Mouse (Mus musculus): ENCODE measurements around the gene Cacna2d3. TPM values are rescaled to one million over a fixed set of nuclear protein-coding genes. Genes with fewer than 3 reads are reported as not detected.

The Cacna2d3 gene
- polyA plus RNA-seq, 1 experiment from 2014 or later, result 0.16 TPM

- WGBS (ENCODE audit: insufficient replicate concordance), result 64% methylated on average over 5 of the region's 5 CpGs
- ATAC-seq (ENCODE audit: low read depth) (no peak), DNase-seq (no peak)
- Histone ChIP-seq H3K9ac (no peak overlapping the region), H3K36me3 (no peaks in the 10 kb centered on the region), H3K4me3 (replicated peaks) (no peak overlapping the region), H3K27ac (no peak overlapping the region), H3K9me3 (replicated peaks) (no peaks in the 10 kb centered on the region), H3K4me2 (no peak overlapping the region), H3K27me3 (no peaks in the 10 kb centered on the region), H3K4me1 (replicated peaks) (no peaks in the 10 kb centered on the region)
These were observed 537.9 kb downstream of the Cacna2d3 start for GRCm38 (mm10) chr14:29183730-29184129.

- no peaks in the 10 kb centered on the region for H3K4me1 ChIP-seq (replicated peaks)
- 74% methylated on average over 11 of the region's 11 CpGs for WGBS (ENCODE audit: insufficient replicate concordance)
- H3K27ac ChIP-seq, result no peak overlapping the region
- DNase-seq (no peak), ATAC-seq (ENCODE audit: low read depth) (no peak)
- no peak overlapping the region for H3K4me3 ChIP-seq (replicated peaks)
- H3K9ac ChIP-seq, result no peak overlapping the region
- H3K9me3 ChIP-seq (replicated peaks), result no peaks in the 10 kb centered on the region
- no peaks in the 10 kb centered on the region for H3K36me3 ChIP-seq
- H3K4me2 ChIP-seq, result no peak overlapping the region
- no peaks in the 10 kb centered on the region for H3K27me3 ChIP-seq
These were observed 542.2 kb downstream of the Cacna2d3 start for GRCm38 (mm10) chr14:29179397-29179888.

- DNase-seq, result no peak
- no peak for ATAC-seq (ENCODE audit: low read depth)
- Histone ChIP-seq H3K9me3 (replicated peaks) (no peaks in the 10 kb centered on the region), H3K4me1 (replicated peaks) (no peaks in the 10 kb centered on the region), H3K4me2 (no peak overlapping the region), H3K36me3 (no peaks in the 10 kb centered on the region), H3K9ac (no peak overlapping the region), H3K27ac (no peak overlapping the region), H3K27me3 (no peaks in the 10 kb centered on the region), H3K4me3 (replicated peaks) (no peak overlapping the region)
- 66% methylated on average over 15 of the region's 15 CpGs for WGBS (ENCODE audit: insufficient replicate concordance)
These were observed 542.8 kb downstream of the Cacna2d3 start for GRCm38 (mm10) chr14:29178695-29179396.

- Histone ChIP-seq H3K4me1 (replicated peaks) (no peaks in the 10 kb centered on the region), H3K27me3 (no peaks in the 10 kb centered on the region), H3K36me3 (no peaks in the 10 kb centered on the region), H3K4me3 (replicated peaks) (no peak overlapping the region), H3K4me2 (no peak overlapping the region), H3K9ac (no peak overlapping the region), H3K27ac (no peak overlapping the region), H3K9me3 (replicated peaks) (no peaks in the 10 kb centered on the region)
- WGBS (ENCODE audit: insufficient replicate concordance), result 68% methylated on average over 3 of the region's 3 CpGs
- ATAC-seq (ENCODE audit: low read depth) (no peak), DNase-seq (no peak)
These were observed 546.9 kb downstream of the Cacna2d3 start for GRCm38 (mm10) chr14:29174762-29175161.

GRCm38 (mm10) chr14:29172207-29172606 is 549.5 kb downstream of the Cacna2d3 start:
- no peaks in the 10 kb centered on the region for H3K9me3 ChIP-seq (replicated peaks)
- H3K4me1 ChIP-seq (replicated peaks), result no peaks in the 10 kb centered on the region
- no peak for DNase-seq
- no peaks in the 10 kb centered on the region for H3K36me3 ChIP-seq
- no peak overlapping the region for H3K9ac ChIP-seq
- no peak overlapping the region for H3K27ac ChIP-seq
- H3K4me3 ChIP-seq (replicated peaks), result no peak overlapping the region
- no peak for ATAC-seq (ENCODE audit: low read depth)
- no peaks in the 10 kb centered on the region for H3K27me3 ChIP-seq
- no peak overlapping the region for H3K4me2 ChIP-seq
- 57% methylated on average over 2 of the region's 2 CpGs for WGBS (ENCODE audit: insufficient replicate concordance)

GRCm38 (mm10) chr14:29164653-29165030 is 557.0 kb downstream of the Cacna2d3 start:
- no peak overlapping the region for H3K9ac ChIP-seq
- no peak overlapping the region for H3K4me3 ChIP-seq (replicated peaks)
- H3K27me3 ChIP-seq, result no peaks in the 10 kb centered on the region
- no peaks in the 10 kb centered on the region for H3K4me1 ChIP-seq (replicated peaks)
- 72% methylated on average over 6 of the region's 6 CpGs for WGBS (ENCODE audit: insufficient replicate concordance)
- H3K9me3 ChIP-seq (replicated peaks), result no peaks in the 10 kb centered on the region
- DNase-seq (no peak), ATAC-seq (ENCODE audit: low read depth) (no peak)
- no peak overlapping the region for H3K27ac ChIP-seq
- no peak overlapping the region for H3K4me2 ChIP-seq
- H3K36me3 ChIP-seq, result no peaks in the 10 kb centered on the region

GRCm38 (mm10) chr14:29163998-29164652 is 557.5 kb downstream of the Cacna2d3 start:
- Histone ChIP-seq H3K9ac (no peak overlapping the region), H3K4me1 (replicated peaks) (no peaks in the 10 kb centered on the region), H3K36me3 (no peaks in the 10 kb centered on the region), H3K27ac (no peak overlapping the region), H3K9me3 (replicated peaks) (no peaks in the 10 kb centered on the region), H3K4me2 (no peak overlapping the region), H3K27me3 (no peaks in the 10 kb centered on the region), H3K4me3 (replicated peaks) (no peak overlapping the region)
- 44% methylated on average over 4 of the region's 4 CpGs for WGBS (ENCODE audit: insufficient replicate concordance)
- no peak for DNase-seq
- no peak for ATAC-seq (ENCODE audit: low read depth)

GRCm38 (mm10) chr14:29159803-29160202 is 561.9 kb downstream of the Cacna2d3 start:
- no peak overlapping the region for H3K4me2 ChIP-seq
- ATAC-seq (ENCODE audit: low read depth) (no peak), DNase-seq (no peak)
- H3K36me3 ChIP-seq, result no peaks in the 10 kb centered on the region
- WGBS (ENCODE audit: insufficient replicate concordance), result 66% methylated on average over 3 of the region's 3 CpGs
- no peak overlapping the region for H3K4me3 ChIP-seq (replicated peaks)
- H3K27ac ChIP-seq, result no peak overlapping the region
- no peaks in the 10 kb centered on the region for H3K27me3 ChIP-seq
- H3K4me1 ChIP-seq (replicated peaks), result no peaks in the 10 kb centered on the region
- H3K9me3 ChIP-seq (replicated peaks), result no peaks in the 10 kb centered on the region
- no peak overlapping the region for H3K9ac ChIP-seq

GRCm38 (mm10) chr14:29157096-29157495 is 564.6 kb downstream of the Cacna2d3 start:
- H3K9ac ChIP-seq, result no peak overlapping the region
- H3K27ac ChIP-seq, result no peak overlapping the region
- no peaks in the 10 kb centered on the region for H3K36me3 ChIP-seq
- WGBS (ENCODE audit: insufficient replicate concordance), result 75% methylated on average over 5 of the region's 5 CpGs
- H3K4me3 ChIP-seq (replicated peaks), result no peak overlapping the region
- H3K9me3 ChIP-seq (replicated peaks), result no peaks in the 10 kb centered on the region
- no peak for ATAC-seq (ENCODE audit: low read depth)
- H3K4me1 ChIP-seq (replicated peaks), result no peaks in the 10 kb centered on the region
- no peak for DNase-seq
- H3K27me3 ChIP-seq, result no peaks in the 10 kb centered on the region
- H3K4me2 ChIP-seq, result no peak overlapping the region

GRCm38 (mm10) chr14:29144184-29144583 is 577.5 kb downstream of the Cacna2d3 start:
- Histone ChIP-seq H3K9me3 (replicated peaks) (no peaks in the 10 kb centered on the region), H3K9ac (no peak overlapping the region), H3K36me3 (no peaks in the 10 kb centered on the region), H3K27ac (no peak overlapping the region), H3K4me3 (replicated peaks) (no peak overlapping the region), H3K4me1 (replicated peaks) (no peaks in the 10 kb centered on the region), H3K4me2 (no peak overlapping the region), H3K27me3 (no peaks in the 10 kb centered on the region)
- no peak for DNase-seq
- 42% methylated on average over 2 of the region's 2 CpGs for WGBS (ENCODE audit: insufficient replicate concordance)
- no peak for ATAC-seq (ENCODE audit: low read depth)

- Histone ChIP-seq H3K4me3 (replicated peaks) (no peak overlapping the region), H3K9me3 (replicated peaks) (no peaks in the 10 kb centered on the region), H3K4me2 (no peak overlapping the region), H3K4me1 (replicated peaks) (no peaks in the 10 kb centered on the region), H3K27me3 (no peaks in the 10 kb centered on the region), H3K9ac (no peak overlapping the region), H3K36me3 (no peaks in the 10 kb centered on the region), H3K27ac (no peak overlapping the region)
- 80% methylated on average over 7 of the region's 7 CpGs for WGBS (ENCODE audit: insufficient replicate concordance)
- ATAC-seq (ENCODE audit: low read depth) (no peak), DNase-seq (no peak)
These were observed 584.0 kb downstream of the Cacna2d3 start for GRCm38 (mm10) chr14:29137614-29138013.

Data from liver, embryonic 13.5 days (tissue).